Mouse (Mus musculus) heart, postnatal 10 days (tissue): ENCODE measurements at regions not wholly inside any gene's neighbourhood (a gene's known extent, or its start where the extent isn't known, plus 50 kb on each side); places are given as distances from the start of the nearest gene placed in this dataset.

Source experiments
- DNase-seq, 2 experiments: peaks; one replicate each; pipeline ENCODE4 v3.0.0; 2021
- intact Hi-C: fragments of 180-260 bp; cut with DNase I; formaldehyde crosslinking; loops from one replicate; pipeline ENCODE4 v1.15.1; 2025
- microRNA-seq, 2 experiments: library from miRNA; unstranded; fragments of <30 nt; microRNA quantifications; one replicate each; pipeline ENCODE4 v1.2.0; 2022

GRCm38 (mm10) chr4:67626641-67627040 lies 799.3 kb downstream of the Tlr4 start:
- no peak for DNase-seq
- intact Hi-C loops: no loop called here

GRCm38 (mm10) chr4:67646090-67646489 lies 818.7 kb downstream of the Tlr4 start:
- no peak for DNase-seq
- intact Hi-C loops: no loop called here

- no peak for DNase-seq
- intact Hi-C loops: no loop called here
These were observed 834.7 kb downstream of the Tlr4 start for GRCm38 (mm10) chr4:67662122-67662521.

GRCm38 (mm10) chr4:67673961-67674360 lies 846.6 kb downstream of the Tlr4 start:
- no peak for DNase-seq
- intact Hi-C loops: no loop called here

GRCm38 (mm10) chr4:67677589-67677988 lies 850.2 kb downstream of the Tlr4 start:
- intact Hi-C loops: no loop called here

GRCm38 (mm10) chr4:67698438-67698837 lies 871.1 kb downstream of the Tlr4 start:
- DNase-seq: no peak
- intact Hi-C loops: no loop called here

More at GRCm38 (mm10) chr4:67677589-67677988, 850.2 kb downstream of the Tlr4 start:
- no peak for DNase-seq

Small RNAs in the stretch of these regions (microRNA-seq; reads per million reads assigned to microRNA genes)
- gene Gm44497: 0 reads per million in 2 experiments
